Mouse (Mus musculus): Measurements from ENCODE around the gene Mtor.

The Mtor gene

GRCm38 (mm10) chr4:148442598-148442997, 5.8 kb upstream of the Mtor start:
- no peak for DNase-seq (ENCODE audit: low spot score in 2 of 2)

- DNase-seq (ENCODE audit: low spot score in 2 of 2): peak; percentile 81 to 90
These were observed 4.0 kb upstream of the Mtor start, which contains the start of gene Ubiad1 for GRCm38 (mm10) chr4:148444250-148444967. Ubiad1 (minus strand) TSS chr4:148444771.

- DNase-seq (ENCODE audit: low spot score in 2 of 2): no peak
These were observed 438 bp downstream of the Mtor start for GRCm38 (mm10) chr4:148448853-148449245.

GRCm38 (mm10) chr4:148453707-148454106, 5.3 kb downstream of the Mtor start:
- no peak for DNase-seq (ENCODE audit: low spot score in 2 of 2)

GRCm38 (mm10) chr4:148455477-148456025, 7.1 kb downstream of the Mtor start:
- no peak for DNase-seq (ENCODE audit: low spot score in 2 of 2)

GRCm38 (mm10) chr4:148460656-148461284, 12.4 kb downstream of the Mtor start:
- no peak for DNase-seq (ENCODE audit: low spot score in 2 of 2)

GRCm38 (mm10) chr4:148461772-148462171, 13.4 kb downstream of the Mtor start:
- DNase-seq (ENCODE audit: low spot score in 2 of 2): no peak

GRCm38 (mm10) chr4:148462717-148463116, 14.3 kb downstream of the Mtor start:
- DNase-seq (ENCODE audit: low spot score in 2 of 2): no peak

GRCm38 (mm10) chr4:148463208-148463960, 15.0 kb downstream of the Mtor start:
- DNase-seq (ENCODE audit: low spot score in 2 of 2): no peak

- DNase-seq (ENCODE audit: low spot score in 2 of 2): no peak
These were observed 15.9 kb downstream of the Mtor start for GRCm38 (mm10) chr4:148464301-148464700.

- DNase-seq (ENCODE audit: low spot score in 2 of 2): no peak
These were observed 16.5 kb downstream of the Mtor start for GRCm38 (mm10) chr4:148464869-148465268.

- no peak for DNase-seq (ENCODE audit: low spot score in 2 of 2)
These were observed 18.2 kb downstream of the Mtor start for GRCm38 (mm10) chr4:148466511-148467079.

- no peak for DNase-seq (ENCODE audit: low spot score in 2 of 2)
These were observed 20.0 kb downstream of the Mtor start for GRCm38 (mm10) chr4:148468396-148468795.

GRCm38 (mm10) chr4:148469487-148470252, 21.3 kb downstream of the Mtor start:
- no peak for DNase-seq (ENCODE audit: low spot score in 2 of 2)

GRCm38 (mm10) chr4:148471363-148471806, 23.0 kb downstream of the Mtor start:
- DNase-seq (ENCODE audit: low spot score in 2 of 2): no peak

GRCm38 (mm10) chr4:148472436-148473174, 24.2 kb downstream of the Mtor start:
- no peak for DNase-seq (ENCODE audit: low spot score in 2 of 2)

- DNase-seq (ENCODE audit: low spot score in 2 of 2): no peak
These were observed 25.1 kb downstream of the Mtor start for GRCm38 (mm10) chr4:148473496-148473895.

- DNase-seq (ENCODE audit: low spot score in 2 of 2): no peak
These were observed 31.8 kb downstream of the Mtor start for GRCm38 (mm10) chr4:148480245-148480644.

- no peak for DNase-seq (ENCODE audit: low spot score in 2 of 2)
These were observed 33.3 kb downstream of the Mtor start for GRCm38 (mm10) chr4:148481557-148482168.

- no peak for DNase-seq (ENCODE audit: low spot score in 2 of 2)
These were observed 36.1 kb downstream of the Mtor start for GRCm38 (mm10) chr4:148484511-148484910.
